Mouse (Mus musculus) monocyte, adult 5-6 weeks (primary cell): ENCODE measurements around the gene Oog4. TPM values are rescaled to one million over a fixed set of nuclear protein-coding genes. Genes with fewer than 3 reads are reported as not detected.
"Not testable (repeated sequence)": the region's sequence is repeated elsewhere in the genome, so short reads cannot be mapped to it uniquely, and the experiment has no call there.

Experiments used
- ATAC-seq: fragments of 153-309, 156-312 bp; replicated peaks from 2 replicates; pipeline ENCODE4 v1.8.0; 2017; ENCODE audit warnings: mild to moderate bottlenecking; ENCODE audit not compliant: low TSS enrichment, insufficient number of reproducible peaks, severe bottlenecking, poor library complexity, low FRiP score
- total RNA-seq: library from RNA; stranded (forward); fragments of 200-1000, 200-491, 200-594 nt; gene quantifications from 3 replicates; pipeline ENCODE4 v1.2.3, GENCODE M21; 2017

Oog4 gene
- not detected in 3 replicates for total RNA-seq

GRCm38 (mm10) chr4:143450224-143450623 lies at the start of gene Oog4:
Oog4 (minus strand) TSS chr4:143450324.
- ATAC-seq, result no peak

GRCm38 (mm10) chr4:143426770-143427169 lies 23.4 kb downstream of the Oog4 start:
- not testable (repeated sequence) for ATAC-seq

DNA sequence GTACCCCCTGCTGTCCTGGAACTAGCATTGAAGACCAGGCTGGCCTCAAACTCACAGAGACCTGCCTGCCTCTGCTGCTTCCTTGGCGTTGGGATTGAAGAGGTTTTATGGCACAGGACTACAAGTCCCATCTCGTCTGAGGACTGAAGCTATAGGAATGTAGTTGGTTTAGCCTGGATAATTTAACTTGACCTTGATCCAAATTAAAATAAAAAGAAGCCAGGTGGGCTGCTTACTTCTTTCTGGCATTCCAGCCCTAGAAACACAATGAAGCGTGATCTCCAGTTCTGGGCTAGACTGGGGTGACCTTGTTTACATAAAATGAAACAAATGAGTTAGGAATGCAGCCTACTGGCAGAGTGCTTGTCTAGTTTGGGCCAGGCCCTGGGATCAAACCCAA lies 36.0 kb downstream of the Oog4 start:
- no peak for ATAC-seq

- no peak for ATAC-seq
Observed at GRCm38 (mm10) chr4:143413621-143414020, 36.5 kb downstream of the Oog4 start.

DNA sequence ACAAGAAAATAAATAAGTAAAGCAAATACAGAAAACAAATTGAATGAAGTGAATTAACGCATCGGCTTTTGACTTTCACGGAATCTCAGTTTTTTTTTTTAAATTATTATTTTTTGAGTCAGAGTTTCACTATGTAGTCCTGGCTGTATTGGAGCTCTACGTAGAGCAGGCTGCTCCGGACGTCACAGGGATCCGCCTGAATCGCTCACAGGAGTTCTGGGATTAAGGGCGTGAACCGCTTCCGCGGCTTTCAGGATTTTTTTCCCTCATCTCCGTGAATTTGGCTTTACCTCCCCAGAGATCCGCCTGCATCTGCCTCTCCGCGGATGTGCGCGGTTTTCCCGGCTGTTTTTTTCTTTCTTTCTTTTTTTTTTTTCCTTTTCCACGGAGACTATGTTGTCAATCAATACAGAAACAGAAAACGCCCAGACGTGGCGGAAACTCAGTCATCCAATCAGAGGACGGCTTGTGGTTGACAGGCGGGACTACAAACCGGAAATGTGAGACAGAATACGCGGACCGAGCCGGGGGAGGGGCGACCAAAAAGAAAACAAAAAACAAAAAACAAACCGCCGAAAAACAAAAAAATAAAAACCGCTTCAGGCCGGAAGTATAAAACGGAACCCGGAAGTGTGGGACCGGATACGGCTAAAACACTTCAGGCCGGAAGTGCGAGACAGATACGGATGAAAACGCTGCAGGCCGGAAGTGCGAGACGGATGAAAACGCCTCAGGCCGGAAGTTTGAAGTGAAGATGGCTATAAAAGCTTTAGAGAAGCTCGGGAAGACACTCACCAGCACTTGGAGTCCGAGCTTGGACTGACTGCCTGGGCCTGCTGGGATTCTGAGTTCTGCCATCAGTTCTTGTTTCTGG lies 37.7 kb downstream of the Oog4 start, which contains the start of gene Pramef8:
Gene Pramef8, plus strand, starts transcription at position 208 of the 874 bp plus-strand sequence.
- ATAC-seq, result peak; percentile 83

- no peak for ATAC-seq
Observed at GRCm38 (mm10) chr4:143411566-143412218, 38.4 kb downstream of the Oog4 start.

DNA sequence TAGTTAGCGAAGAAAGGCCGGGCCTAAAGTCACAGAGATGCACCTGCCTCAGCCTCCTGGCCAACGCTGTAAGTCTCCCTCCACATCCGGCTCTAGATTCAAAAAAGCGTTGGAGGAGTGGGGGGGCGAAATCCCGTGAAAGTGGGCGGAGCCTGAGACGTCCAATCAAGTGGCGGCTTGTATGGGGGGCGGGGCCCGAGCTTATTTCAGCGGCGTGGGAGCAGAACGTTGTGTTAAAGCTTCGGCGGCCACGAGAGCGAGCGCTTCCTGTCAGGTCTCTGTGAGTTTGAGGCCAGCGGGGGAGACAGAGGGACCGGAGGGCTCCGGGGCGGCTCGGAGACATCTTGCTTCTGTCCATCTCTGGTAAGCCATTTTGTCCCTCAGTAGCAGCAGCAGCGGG lies 55.9 kb downstream of the Oog4 start, which contains the start of gene Pramel1:
Gene Pramel1, plus strand, starts transcription at position 248 of the 400 bp plus-strand sequence.
- no peak for ATAC-seq

DNA sequence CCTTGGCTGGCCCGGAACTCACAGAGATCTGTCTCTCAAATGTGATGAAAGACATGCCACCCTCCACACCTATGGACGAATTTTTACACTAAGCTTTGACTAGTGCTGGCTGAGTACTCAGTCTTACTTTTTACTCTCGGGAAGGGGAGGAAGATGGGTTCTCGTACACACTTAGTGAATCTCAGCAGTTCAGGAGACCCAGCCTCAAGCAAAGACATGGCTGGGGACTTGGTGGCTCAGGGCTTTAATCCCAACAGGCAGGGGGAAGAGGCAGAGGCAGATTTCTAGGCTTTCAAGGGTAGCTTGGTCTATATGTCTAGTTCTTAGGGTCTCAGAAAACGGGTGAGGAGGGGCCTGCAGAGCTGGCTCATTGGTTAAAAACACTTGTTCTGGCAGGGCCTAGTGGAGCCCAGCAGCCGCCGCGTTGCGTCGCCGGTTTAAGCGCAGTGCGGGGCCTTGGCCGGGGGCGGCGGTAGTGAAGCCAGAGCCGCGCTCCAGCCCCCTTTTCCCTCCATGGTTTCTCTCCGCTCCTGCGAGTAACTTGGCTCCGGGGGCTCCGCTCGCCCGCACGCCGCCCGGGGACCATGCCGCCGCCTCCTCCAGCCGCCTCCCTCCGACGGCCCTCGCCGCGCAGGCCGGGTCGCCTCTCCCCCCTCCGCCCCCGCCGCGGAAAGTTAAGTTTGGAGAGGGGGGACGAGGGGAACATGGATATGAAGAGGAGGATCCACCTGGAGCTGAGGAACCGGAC lies 61.0 kb downstream of the Oog4 start:
- ATAC-seq, result no peak

Other genes starting within 250 kb of the Oog4 start
- 26.7 to 41.5 TPM (median 30.2 TPM) in 3 replicates for gene Prdm2, start 237.3 kb downstream of the Oog4 start, total RNA-seq
- not detected in 3 replicates for gene Pdpn, start 150.8 kb downstream of the Oog4 start, total RNA-seq
- gene Lrrc38, start 100.6 kb downstream of the Oog4 start, total RNA-seq, result not detected in 3 replicates
- not detected in 3 replicates for gene Pramel1, start 55.9 kb downstream of the Oog4 start, total RNA-seq
- gene Pramef8, start 37.9 kb downstream of the Oog4 start, total RNA-seq, result 28.4 to 41.2 TPM (median 40.7 TPM) in 3 replicates
- not detected in 3 replicates for gene Gm13043, start 61.0 kb upstream of the Oog4 start, total RNA-seq
- gene Gm13040, start 85.6 kb upstream of the Oog4 start, total RNA-seq, result not detected in 3 replicates
- not detected in 3 replicates for gene BC080695, start 101.4 kb upstream of the Oog4 start, total RNA-seq
- not detected in 3 replicates for gene Gm13057, start 101.4 kb upstream of the Oog4 start, total RNA-seq
- gene Gm13083, start 164.7 kb upstream of the Oog4 start, total RNA-seq, result not detected in 3 replicates
- not detected in 3 replicates for gene Gm13088, start 206.9 kb upstream of the Oog4 start, total RNA-seq